Mouse (Mus musculus): ENCODE results near the gene Aldh2.

- no peak for TF ChIP-seq CTCF (IDR thresholded peaks at IDR 0.05; ENCODE audit: low read depth, low read length)
- TF ChIP-seq POLR2A (IDR thresholded peaks at IDR 0.05; ENCODE audit: insufficient read depth, low read length): no peak
Observed at GRCm38 (mm10) chr5:121637296-121637695, 43.7 kb upstream of the Aldh2 start.
